Mouse (Mus musculus) embryonic facial prominence, embryonic 14.5 days (tissue): Measurements from ENCODE around the gene Erg28. TPM values are rescaled to one million over a fixed set of nuclear protein-coding genes. Genes with fewer than 3 reads are reported as not detected.
A peak's percentile ranks its signal among the peaks of the same experiment; 100 is the strongest.

Experiments
- ATAC-seq: fragments of 200-750 bp; cut with Nextera tagmentation; 2 replicates; pipeline ENCODE4 v1.8.0; 2017; ENCODE audit warnings: low read depth, moderate number of reproducible peaks, moderate TSS enrichment
- DNase-seq: peaks from one replicate; pipeline ENCODE4 v3.0.0-alpha.2; 2015; ENCODE audit warnings: low spot score
- H3K27ac ChIP-seq: fragments of 300-500 bp; sonication (generic); replicated peaks from 2 replicates; pipeline ENCODE4 v1.5.1; 2014; ENCODE audit warnings: low read depth, mild to moderate bottlenecking, low read length, moderate library complexity
- H3K27me3 ChIP-seq: fragments of 300-500 bp; sonication (generic); replicated peaks from 2 replicates; pipeline ENCODE4 v1.6.1; 2014; ENCODE audit warnings: low read length; ENCODE audit not compliant: control insufficient read depth, insufficient read depth
- H3K36me3 ChIP-seq: fragments of 300-500 bp; sonication (generic); 2 replicates; pipeline ENCODE4 v1.6.1; 2014; ENCODE audit warnings: low read length, mixed read lengths; ENCODE audit not compliant: control insufficient read depth, insufficient read depth
- H3K4me1 ChIP-seq: fragments of 300-500 bp; sonication (generic); 2 replicates; pipeline ENCODE4 v1.6.1; 2014; ENCODE audit warnings: antibody characterized with exemption, low read length; ENCODE audit not compliant: control insufficient read depth, insufficient read depth
- H3K4me2 ChIP-seq: fragments of 300-500 bp; sonication (generic); 2 replicates; pipeline ENCODE4 v1.6.1; 2014; ENCODE audit warnings: low read depth, mild to moderate bottlenecking, low read length, moderate library complexity, mixed read lengths
- H3K4me3 ChIP-seq: fragments of 300-500 bp; sonication (generic); 2 replicates; pipeline ENCODE4 v1.5.1; 2014; ENCODE audit warnings: low read depth, mild to moderate bottlenecking, low read length
- H3K9ac ChIP-seq: fragments of 300-500 bp; sonication (generic); 2 replicates; pipeline ENCODE4 v1.6.1; 2014; ENCODE audit warnings: low read depth, mild to moderate bottlenecking, low read length, moderate library complexity, mixed read lengths
- H3K9me3 ChIP-seq: fragments of 300-500 bp; sonication (generic); 2 replicates; pipeline ENCODE4 v1.6.1; 2016; ENCODE audit warnings: low read length; ENCODE audit not compliant: control insufficient read depth
- WGBS: fragments of 180-500 bp; shearing (Covaris S2); extraction: QIAGEN DNeasy Blood & Tissue Kit; methylation state at CpG from one replicate; pipeline ENCODE4 v1.1.7; 2014; 5-methylcytosine and 5-hydroxymethylcytosine counted together
- polyA plus RNA-seq: library from polyadenylated mRNA; unstranded; fragments of >200 nt; fragmentation: Nextera tagmentation; extraction: Ambion mirVana; gene quantifications from 2 replicates; pipeline ENCODE4 v1.2.1, GENCODE M21; 2014

Gene Erg28
- polyA plus RNA-seq, 1 experiment from 2014 or later = 97.5 TPM

GRCm38 (mm10) chr12:85857300-85857699 lies 33.0 kb upstream of the Erg28 start:
- 88% methylated on average over 7 of the region's 7 CpGs for WGBS
- no peak overlapping the region for H3K27ac ChIP-seq

GRCm38 (mm10) chr12:85854271-85854670 lies 29.9 kb upstream of the Erg28 start:
- Histone ChIP-seq H3K36me3 (peaks cover 9% of the 10 kb centered on the region; the same call in 1 of the 2 replicates), H3K27ac (no peak overlapping the region), H3K9ac (no peak overlapping the region), H3K27me3 (no peaks in the 10 kb centered on the region), H3K4me3 (no peak overlapping the region), H3K4me1 (0 out of 2 replicates have a peak, but pooled peaks cover 3% of the 10 kb centered on the region), H3K9me3 (no peaks in the 10 kb centered on the region), H3K4me2 (no peak overlapping the region)
- DNase-seq (peak; percentile 24), ATAC-seq (no peak)
- 84% methylated on average over 1 of the region's 1 CpGs for WGBS

More at GRCm38 (mm10) chr12:85857300-85857699, 33.0 kb upstream of the Erg28 start:
- no peak overlapping the region for H3K4me3 ChIP-seq
- H3K9me3 ChIP-seq = no peaks in the 10 kb centered on the region
- DNase-seq (no peak), ATAC-seq (no peak)
- peaks cover 4% of the 10 kb centered on the region; the same call in 1 of the 2 replicates for H3K4me1 ChIP-seq
- no peaks in the 10 kb centered on the region for H3K27me3 ChIP-seq
- peaks cover 13% of the 10 kb centered on the region; the same call in 1 of the 2 replicates for H3K36me3 ChIP-seq
- H3K4me2 ChIP-seq = no peak overlapping the region
- H3K9ac ChIP-seq = no peak overlapping the region

- 88% methylated on average over 4 of the region's 4 CpGs for WGBS
- Histone ChIP-seq H3K9ac (no peak overlapping the region), H3K9me3 (no peaks in the 10 kb centered on the region), H3K4me1 (0 out of 2 replicates have a peak, but pooled peaks cover 3% of the 10 kb centered on the region), H3K4me2 (no peak overlapping the region), H3K27me3 (no peaks in the 10 kb centered on the region), H3K27ac (no peak overlapping the region), H3K36me3 (peaks cover 13% of the 10 kb centered on the region; the same call in 1 of the 2 replicates), H3K4me3 (no peak overlapping the region)
- ATAC-seq (no peak), DNase-seq (no peak)
Observed at GRCm38 (mm10) chr12:85853836-85854235, 29.5 kb upstream of the Erg28 start.

GRCm38 (mm10) chr12:85850661-85851060 lies 26.3 kb upstream of the Erg28 start:
- H3K27ac ChIP-seq = no peak overlapping the region
- H3K36me3 ChIP-seq = peaks cover 11% of the 10 kb centered on the region; the same call in 1 of the 2 replicates
- no peak overlapping the region for H3K4me3 ChIP-seq
- no peaks in the 10 kb centered on the region for H3K9me3 ChIP-seq
- 83% methylated on average over 8 of the region's 8 CpGs for WGBS
- no peaks in the 10 kb centered on the region for H3K4me1 ChIP-seq
- DNase-seq (no peak), ATAC-seq (no peak)
- H3K27me3 ChIP-seq = no peaks in the 10 kb centered on the region
- H3K9ac ChIP-seq = no peak overlapping the region
- H3K4me2 ChIP-seq = no peak overlapping the region

- no peak overlapping the region for H3K27ac ChIP-seq
Observed at GRCm38 (mm10) chr12:85848164-85848958, 24.0 kb upstream of the Erg28 start.

GRCm38 (mm10) chr12:85839371-85840000 lies 15.1 kb upstream of the Erg28 start:
- Histone ChIP-seq H3K4me3 (no peak overlapping the region), H3K36me3 (peaks cover 12% of the 10 kb centered on the region; the same call in 1 of the 2 replicates), H3K9me3 (no peaks in the 10 kb centered on the region), H3K4me1 (no peaks in the 10 kb centered on the region), H3K27me3 (no peaks in the 10 kb centered on the region), H3K27ac (no peak overlapping the region), H3K4me2 (no peak overlapping the region), H3K9ac (no peak overlapping the region)
- no peak for DNase-seq
- ATAC-seq = no peak
- 92% methylated on average over 12 of the region's 12 CpGs for WGBS

More at GRCm38 (mm10) chr12:85848164-85848958, 24.0 kb upstream of the Erg28 start:
- H3K36me3 ChIP-seq = peaks cover 22% of the 10 kb centered on the region; the same call in 1 of the 2 replicates
- DNase-seq (peak; percentile 68), ATAC-seq (peak; percentile 81; the same call in 1 of the 2 replicates)
- no peaks in the 10 kb centered on the region for H3K9me3 ChIP-seq
- H3K4me1 ChIP-seq = no peaks in the 10 kb centered on the region
- no peaks in the 10 kb centered on the region for H3K27me3 ChIP-seq
- no peak overlapping the region for H3K9ac ChIP-seq
- H3K4me3 ChIP-seq = no peak overlapping the region
- H3K4me2 ChIP-seq = no peak overlapping the region
- 77% methylated on average over 7 of the region's 7 CpGs for WGBS

- Histone ChIP-seq H3K36me3 (0 out of 2 replicates have a peak, but pooled peaks cover 7% of the 10 kb centered on the region), H3K27ac (no peak overlapping the region), H3K4me1 (no peaks in the 10 kb centered on the region), H3K4me2 (no peak overlapping the region), H3K9ac (no peak overlapping the region), H3K4me3 (no peak overlapping the region), H3K27me3 (no peaks in the 10 kb centered on the region), H3K9me3 (no peaks in the 10 kb centered on the region)
- WGBS = 84% methylated on average over 2 of the region's 2 CpGs
- DNase-seq (no peak), ATAC-seq (no peak)
Observed at GRCm38 (mm10) chr12:85837765-85838164, 13.4 kb upstream of the Erg28 start.

- no peaks in the 10 kb centered on the region for H3K27me3 ChIP-seq
- no peak overlapping the region for H3K9ac ChIP-seq
- no peaks in the 10 kb centered on the region for H3K9me3 ChIP-seq
- H3K4me3 ChIP-seq = no peak overlapping the region
- 62% methylated on average over 2 of the region's 2 CpGs for whole genome bisulfite sequencing
- ATAC-seq = no peak
- no peak overlapping the region for H3K4me2 ChIP-seq
- peaks cover 19% of the 10 kb centered on the region; the same call in 1 of the 2 replicates for H3K36me3 ChIP-seq
- H3K27ac ChIP-seq = no peak overlapping the region
- DNase-seq = no peak
- H3K4me1 ChIP-seq = no peaks in the 10 kb centered on the region
Observed at GRCm38 (mm10) chr12:85834543-85834942, 10.2 kb upstream of the Erg28 start.
